Mouse (Mus musculus) cortical plate, adult 2 months (tissue): ENCODE measurements around the gene Fancc.

Experiments used
- CTCF ChIP-seq: fragments of 200-500 bp; IDR thresholded peaks from 2 replicates; pipeline ENCODE4 v1.5.1; 2011; ENCODE audit warnings: mild to moderate bottlenecking, control low read depth, low read length; ENCODE audit not compliant: insufficient read depth; ENCODE audit errors: extremely low read depth
- POLR2A ChIP-seq: fragments of 200-500 bp; IDR thresholded peaks from 2 replicates; pipeline ENCODE4 v1.6.1; 2011; ENCODE audit warnings: mild to moderate bottlenecking, low read length, control low read depth; ENCODE audit not compliant: insufficient read depth; ENCODE audit errors: extremely low read depth

DNA sequence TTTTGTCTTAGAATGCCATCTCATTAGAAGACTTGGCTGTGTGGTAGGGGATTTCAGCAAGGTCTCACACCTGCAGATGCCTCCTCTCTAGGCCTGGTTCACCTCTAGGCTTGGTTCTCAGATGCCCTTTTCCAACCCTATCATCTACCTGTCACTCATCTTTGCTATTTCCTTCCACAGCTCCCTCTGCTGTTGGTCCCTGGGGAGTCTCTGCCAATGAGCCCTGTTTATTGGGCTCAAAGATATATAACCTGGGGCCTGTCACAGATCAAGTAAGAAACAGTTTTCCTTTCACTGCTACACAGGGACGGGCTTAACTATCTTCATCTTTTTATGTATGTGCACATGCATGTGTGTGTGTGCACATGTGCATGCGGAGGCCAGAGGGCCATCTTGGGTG, 5.3 kb upstream of the Fancc start:
- TF ChIP-seq CTCF (no peak), POLR2A (no peak)
